Mouse (Mus musculus) c-Kit-negative CD71-positive TER-119-positive erythroid progenitor cells, embryonic 14.5 days (primary cell): ENCODE measurements around the gene Pira2.
"Not testable (repeated sequence)": the region's sequence is repeated elsewhere in the genome, so short reads cannot be mapped to it uniquely, and the experiment has no call there.

Experiments
- DNase-seq: peaks from one replicate; pipeline ENCODE4 v3.0.0-alpha.2; 2013; ENCODE audit warnings: low read depth, low spot score

The Pira2 gene

DNA sequence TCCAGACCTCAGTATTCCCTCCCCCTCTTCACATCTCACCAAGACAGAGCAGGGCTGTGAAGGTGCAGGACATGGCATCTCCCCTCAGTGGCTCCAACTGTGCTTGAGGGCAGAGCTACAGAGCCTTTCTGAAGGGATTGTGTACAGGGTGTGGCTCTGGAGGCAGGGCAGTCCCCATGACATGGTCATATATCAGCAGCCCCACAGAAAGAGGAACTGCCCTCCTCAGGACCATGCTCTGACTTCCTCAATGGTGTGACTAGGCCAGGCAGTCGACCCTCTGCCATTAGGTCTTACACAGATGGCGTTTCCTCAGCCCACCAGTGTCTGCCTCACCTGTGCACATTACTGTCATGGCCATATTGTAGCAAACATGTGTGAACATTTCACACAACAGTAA lies at the start of gene Pira2:
TSS of gene Pira2 (minus strand) at position 101 of the 400 bp plus-strand sequence.
- not testable (repeated sequence) for DNase-seq

DNA sequence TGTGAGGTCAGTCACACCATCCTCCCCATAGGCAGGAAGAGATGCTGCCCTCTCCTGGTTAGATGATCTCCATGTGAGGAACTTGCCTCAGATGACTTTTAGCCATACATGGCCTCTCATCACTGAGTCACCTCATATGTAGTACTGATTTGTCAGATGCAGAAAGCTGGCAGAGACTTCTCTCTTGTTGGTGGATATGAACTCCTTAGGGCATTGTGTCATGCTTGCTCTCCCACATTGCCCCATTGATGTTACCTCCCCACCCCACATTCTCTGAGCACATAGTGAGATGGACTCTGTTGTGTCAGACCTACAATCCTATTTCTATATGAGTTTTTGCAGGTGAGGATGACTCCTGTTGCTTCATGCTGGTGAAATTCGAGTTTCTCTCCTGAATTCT lies 30.2 kb upstream of the Pira2 start:
- not testable (repeated sequence) for DNase-seq

DNA sequence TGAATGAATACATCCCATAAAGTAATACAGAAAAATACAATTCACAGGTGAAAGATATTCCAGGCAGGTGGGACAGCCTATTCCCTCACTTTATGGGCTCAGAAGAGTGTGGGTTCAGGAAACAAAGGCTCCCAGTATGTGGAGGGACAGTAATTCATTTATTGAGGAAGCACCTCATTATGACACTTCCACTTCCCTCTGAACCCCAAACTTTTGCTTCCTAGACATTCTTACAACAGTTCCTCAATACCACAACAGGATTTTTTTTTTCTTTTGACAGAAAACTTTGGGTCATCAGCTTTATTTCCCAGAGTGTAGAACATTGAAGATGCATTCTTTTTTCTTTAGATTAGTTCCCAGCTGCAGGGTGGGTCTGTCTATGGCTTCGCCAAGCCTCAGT lies 7.0 kb downstream of the Pira2 start:
- not testable (repeated sequence) for DNase-seq

DNA sequence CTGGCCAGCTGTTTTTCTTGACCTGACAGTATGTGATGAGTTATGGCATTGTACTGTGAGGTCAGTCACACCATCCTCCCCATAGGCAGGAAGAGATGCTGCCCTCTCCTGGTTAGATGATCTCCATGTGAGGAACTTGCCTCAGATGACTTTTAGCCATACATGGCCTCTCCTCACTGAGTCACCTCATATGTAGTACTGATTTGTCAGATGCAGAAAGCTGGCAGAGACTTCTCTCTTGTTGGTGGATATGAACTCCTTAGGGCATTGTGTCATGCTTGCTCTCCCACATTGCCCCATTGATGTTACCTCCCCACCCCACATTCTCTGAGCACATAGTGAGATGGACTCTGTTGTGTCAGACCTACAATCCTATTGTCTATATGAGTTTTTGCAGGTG lies 14.2 kb downstream of the Pira2 start:
- DNase-seq, result not testable (repeated sequence)

DNA sequence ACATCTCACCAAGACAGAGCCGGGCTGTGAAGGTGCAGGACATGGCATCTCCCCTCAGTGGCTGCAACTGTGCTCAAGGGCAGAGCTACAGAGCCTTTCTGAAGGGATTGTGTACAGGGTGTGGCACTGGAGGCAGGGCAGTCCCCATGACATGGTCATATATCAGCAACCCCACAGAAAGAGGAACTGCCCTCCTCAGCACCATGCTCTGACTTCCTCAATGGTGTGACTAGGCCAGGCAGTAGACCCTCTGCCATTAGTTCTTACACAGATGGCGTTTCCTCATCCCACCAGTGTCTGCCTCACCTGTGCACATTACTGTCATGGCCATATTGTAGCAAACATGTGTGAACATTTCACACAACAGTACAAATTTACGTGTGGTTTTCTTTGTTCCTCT lies 19.3 kb downstream of the Pira2 start, which contains the start of gene Gm15448:
TSS of gene Gm15448 (minus strand) at position 89 of the 400 bp plus-strand sequence.
- not testable (repeated sequence) for DNase-seq

DNA sequence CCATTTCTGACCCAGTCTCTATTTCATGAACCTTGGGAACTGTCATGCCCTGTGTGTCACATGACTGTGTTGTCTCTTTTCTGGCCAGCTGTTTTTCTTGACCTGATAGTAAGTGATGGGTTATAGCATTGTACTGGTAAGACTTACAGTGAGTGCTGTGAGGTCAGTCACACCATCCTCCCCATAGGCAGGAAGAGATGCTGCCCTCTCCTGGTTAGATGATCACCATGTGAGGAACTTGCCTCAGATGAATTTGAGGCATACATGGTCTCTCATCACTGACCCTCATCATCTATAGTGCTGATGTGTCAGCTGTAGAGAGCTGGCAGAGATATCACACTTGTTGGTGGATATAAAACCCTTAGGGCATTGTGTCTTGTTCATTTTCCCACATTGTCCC lies 32.9 kb downstream of the Pira2 start:
- DNase-seq, result not testable (repeated sequence)

DNA sequence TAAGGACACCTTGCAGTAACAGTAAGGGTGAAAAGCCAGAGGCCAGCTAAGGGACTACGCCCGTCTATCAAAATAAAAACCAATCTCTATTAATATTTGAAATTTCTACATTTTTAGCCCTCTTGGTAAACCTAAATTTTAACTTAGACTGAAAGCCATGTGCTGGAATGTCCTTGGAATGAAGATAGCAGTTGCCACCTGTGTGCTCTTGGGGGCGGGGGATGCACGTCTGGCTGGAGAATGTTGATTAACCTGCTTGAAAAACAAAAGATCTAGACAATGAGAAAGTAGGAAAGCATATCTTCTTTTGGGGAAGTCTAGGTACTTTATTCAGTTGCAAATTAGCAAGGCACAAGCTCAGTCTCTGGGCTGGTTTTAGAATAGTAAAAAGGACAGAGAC lies 41.9 kb downstream of the Pira2 start:
- DNase-seq, result not testable (repeated sequence)

DNA sequence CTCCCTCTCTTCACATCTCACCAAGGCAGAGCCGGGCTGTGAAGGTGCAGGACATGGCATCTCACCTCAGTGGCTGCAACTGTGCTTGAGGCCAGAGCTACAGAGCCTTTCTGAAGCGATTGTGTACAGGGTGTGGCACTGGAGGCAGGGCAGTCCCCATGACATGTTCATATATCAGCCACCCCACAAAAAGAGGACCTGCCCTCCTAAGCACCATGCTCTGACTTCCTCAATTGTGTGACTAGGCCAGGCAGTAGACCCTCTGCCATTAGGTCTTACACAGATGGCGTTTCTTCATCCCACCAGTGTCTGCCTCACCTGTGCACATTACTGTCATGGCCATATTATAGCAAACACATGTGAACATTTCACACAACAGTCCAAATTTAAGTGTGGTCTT lies 44.9 kb downstream of the Pira2 start:
- not testable (repeated sequence) for DNase-seq

DNA sequence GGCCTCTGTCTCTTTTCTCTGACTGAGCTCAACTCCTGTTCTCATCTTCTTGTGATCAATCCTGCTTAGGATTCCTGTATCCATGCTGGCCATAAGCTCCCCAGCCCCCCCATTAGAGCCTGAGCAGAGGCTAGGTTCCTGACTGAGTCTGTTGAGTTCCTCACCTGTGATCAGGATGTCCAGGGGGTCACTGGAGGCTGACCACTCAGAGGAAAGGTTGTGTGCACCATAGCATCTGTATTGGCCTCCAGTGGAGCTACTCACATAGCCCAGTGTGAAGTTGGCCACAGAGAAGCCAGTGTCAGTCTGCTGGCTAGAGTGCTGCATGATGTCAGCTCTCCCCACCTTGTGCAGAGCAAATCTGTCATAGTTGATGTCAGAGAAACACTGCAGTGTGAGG lies 48.6 kb downstream of the Pira2 start:
- DNase-seq, result not testable (repeated sequence)
